Mouse (Mus musculus) adipocyte (in vitro differentiated cells): ENCODE data around the gene Timm10.

Experiments
- DNase-seq: peaks from one replicate; pipeline ENCODE4 v3.0.0-alpha.2; 2016; ENCODE audit warnings: low spot score

Timm10 gene

DNA sequence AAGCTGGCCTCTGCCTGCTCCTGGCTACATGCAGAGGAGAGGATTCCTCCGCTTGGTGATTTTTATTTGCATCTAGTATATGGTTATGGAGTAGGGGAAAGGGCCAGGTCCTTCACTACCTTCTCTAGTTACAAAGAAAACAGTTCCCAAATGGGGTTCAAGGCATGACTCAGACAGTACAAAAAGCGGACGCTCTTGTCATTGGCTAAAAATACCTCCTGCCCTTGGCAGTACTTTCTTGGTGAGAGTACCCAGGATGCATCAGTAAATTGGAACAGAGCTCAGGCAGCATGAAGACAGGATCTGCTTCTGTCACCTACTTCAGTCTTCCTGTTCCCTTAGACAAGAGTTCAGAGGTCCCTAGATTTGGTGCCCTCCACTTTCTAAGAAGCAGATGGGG, 6.9 kb upstream of the Timm10 start:
- DNase-seq: peak; percentile 88

DNA sequence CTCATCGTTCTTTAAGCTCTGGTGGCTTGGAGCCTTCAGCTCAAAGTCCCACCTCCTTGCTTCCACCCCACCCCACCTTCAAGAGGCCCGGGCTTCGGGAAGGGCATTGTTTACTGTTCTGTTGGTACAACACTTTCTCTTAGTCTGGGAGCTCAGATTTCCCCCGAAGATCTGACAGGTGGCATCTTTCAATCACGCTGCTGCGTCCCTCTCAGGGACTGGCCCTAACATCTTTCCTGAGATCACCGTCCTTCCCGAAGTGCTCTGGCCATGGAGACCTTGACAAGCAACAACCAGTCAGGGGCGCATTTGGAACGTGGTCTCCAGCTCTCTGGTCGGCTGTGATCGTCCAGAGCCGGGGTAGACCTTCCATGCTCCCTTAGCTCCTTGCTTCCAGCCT, 4.2 kb upstream of the Timm10 start, which contains the start of gene Smtnl1:
Gene Smtnl1, minus strand, starts transcription at position 101 of the 400 bp plus-strand sequence.
- DNase-seq: no peak

DNA sequence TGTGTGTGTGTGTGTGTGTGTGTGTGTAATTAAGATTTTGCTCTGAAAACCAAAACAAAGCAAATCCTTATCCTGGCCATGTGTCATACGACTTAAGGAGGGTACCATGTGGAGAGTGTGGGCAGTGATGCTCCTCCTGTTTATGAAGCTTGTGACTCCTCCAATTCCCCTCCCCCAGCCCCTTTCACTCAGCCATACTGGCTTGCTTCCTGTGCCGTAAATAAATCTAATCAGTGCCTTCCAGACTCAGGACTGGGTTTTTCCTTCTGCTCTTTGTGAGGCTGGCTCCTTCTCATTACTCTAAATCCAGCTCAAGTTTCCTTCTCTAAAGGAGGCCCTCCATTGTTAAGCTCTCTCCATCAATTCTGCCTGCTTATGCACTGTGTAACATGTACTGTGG, 3.6 kb upstream of the Timm10 start:
- no peak for DNase-seq

DNA sequence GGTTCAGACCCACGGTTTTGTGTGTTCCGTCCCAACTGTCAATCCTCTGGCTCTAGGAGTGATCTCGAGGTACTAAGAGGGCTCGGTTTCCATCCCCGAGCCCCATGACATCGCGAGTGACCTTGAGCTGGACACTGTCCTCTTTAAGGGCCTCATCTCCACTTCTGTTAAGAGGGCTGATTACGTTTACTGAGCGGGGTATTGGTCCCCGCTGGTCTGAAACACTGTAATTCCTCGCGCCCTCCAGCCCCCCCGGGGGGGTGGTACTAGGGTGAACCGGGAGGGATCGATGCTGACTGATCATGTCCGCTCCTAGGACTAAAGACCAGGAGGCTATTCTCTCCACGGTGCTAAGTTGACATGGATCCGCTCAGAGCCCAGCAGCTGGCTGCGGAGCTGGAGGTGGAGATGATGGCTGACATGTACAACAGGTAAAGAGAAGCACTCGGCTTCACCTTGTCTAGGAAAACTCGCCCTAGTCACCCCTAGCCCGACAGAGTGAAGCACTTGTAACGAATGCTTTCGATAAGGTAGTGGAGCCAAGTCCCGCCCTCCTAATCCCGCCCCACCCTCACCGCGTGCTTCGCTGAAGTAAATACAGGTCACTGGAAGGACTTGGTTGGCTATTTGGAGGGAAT, 605 bp downstream of the Timm10 start:
- DNase-seq: peak; percentile 76

DNA sequence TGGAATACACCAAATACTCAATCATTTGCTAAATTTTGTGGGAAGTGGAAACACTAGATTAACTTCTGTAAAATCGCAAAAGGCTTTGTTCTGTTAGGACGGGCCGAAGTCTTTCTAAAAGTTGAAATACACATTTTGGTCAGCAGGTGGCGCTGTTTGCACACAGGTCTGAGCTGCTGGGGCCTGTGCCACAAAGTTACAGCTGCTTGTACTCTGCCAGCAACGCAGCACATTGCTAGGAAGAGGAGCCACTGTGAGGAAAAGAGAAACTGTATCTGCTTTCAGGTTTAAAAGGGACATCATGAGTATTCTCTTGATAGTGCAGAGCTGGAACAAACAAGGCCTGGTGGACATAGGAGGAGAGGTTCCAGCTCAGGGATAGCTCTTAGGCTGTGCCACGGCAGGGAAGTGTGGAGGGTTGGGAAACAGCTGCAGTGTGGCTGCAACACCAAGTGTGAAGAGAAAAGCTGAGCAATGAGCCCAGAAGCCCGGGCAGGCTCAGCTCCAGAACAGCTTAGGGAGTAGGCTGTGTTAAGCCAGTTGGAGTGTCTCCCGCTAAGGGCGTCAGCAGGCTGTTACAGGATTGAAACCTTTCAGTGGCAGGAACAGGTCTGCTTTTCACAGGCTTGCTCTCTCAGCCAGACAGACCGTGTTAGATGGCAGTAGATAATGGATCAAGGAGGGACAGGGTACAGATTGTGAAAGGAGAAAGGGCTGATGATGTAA, 5.0 kb downstream of the Timm10 start:
- peak; percentile 97 for DNase-seq

DNA sequence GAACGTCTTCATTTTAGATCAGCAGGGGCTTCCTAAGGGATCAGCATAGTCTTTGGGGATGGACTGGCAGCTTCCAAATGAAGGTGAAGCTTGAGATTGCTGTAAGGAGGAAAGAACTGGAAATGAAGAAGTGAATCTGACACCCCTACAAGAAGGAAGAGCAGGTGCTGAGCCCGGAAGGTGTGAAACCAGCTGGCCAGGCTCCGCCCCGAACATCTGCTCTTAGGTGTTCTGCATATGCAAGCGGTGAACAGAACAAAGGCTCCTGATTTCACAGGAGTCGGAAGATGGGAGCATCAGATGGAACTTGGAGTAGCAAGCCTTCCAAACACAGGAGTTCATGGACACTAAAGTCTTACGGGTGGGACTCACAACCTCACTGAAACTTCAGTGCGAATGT, 10.3 kb downstream of the Timm10 start:
- DNase-seq: no peak

DNA sequence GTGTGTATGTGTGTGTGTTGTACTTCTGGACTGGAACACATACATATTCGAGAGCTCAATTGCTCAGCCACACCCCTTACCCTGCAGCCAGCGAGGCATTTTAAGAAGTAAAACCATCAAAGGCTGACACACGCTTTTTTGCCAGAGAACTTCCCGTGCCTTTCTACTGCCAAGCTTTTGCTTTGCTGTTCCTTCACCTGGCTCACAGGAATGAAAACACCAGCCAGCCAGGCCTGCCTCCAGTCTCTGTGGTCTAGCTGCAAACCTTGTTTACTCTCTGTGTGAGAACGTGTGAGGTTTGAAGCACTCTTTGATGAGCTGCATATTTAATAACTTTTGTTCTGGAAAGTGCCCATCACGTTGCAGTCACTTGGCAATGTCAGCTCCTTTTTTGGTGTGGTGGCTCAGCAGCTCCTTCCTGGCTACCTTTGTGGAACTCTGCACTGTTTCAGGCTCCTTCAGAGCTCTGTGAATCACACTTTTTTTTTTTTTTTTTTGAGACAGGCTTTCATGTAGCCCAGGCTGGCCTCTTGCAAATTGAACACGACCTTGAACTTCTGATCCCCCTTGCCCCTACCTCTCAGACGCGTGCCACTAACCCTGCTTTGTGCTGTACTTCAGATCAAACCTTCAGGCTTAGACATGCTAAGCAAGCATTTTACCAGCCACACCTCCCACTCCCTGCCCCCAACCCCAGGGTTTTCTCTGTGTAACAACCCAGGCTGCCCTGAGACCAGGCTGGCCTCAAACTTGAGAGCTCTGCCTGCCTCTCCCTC, 11.2 kb downstream of the Timm10 start:
- DNase-seq: no peak

DNA sequence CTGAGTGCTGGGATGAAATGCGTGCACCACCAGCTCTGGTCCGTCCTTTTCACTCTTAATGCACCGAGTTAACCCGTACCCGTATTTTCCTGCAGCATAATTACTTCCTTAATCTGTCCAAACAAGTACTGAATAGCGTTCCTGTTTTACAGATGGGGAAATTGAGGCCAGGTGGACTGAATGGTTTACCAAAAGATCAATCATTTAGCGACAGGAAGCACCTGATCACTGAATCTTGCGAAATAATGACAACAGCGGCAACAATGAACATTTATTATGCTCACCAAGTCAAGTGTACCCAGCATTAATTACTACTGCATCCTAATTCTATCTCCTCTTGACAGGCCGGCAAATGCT, 11.8 kb downstream of the Timm10 start, which contains the start of gene Slc43a1:
Gene Slc43a1, plus strand, starts transcription at position 258 of the 357 bp plus-strand sequence.
- DNase-seq: no peak

DNA sequence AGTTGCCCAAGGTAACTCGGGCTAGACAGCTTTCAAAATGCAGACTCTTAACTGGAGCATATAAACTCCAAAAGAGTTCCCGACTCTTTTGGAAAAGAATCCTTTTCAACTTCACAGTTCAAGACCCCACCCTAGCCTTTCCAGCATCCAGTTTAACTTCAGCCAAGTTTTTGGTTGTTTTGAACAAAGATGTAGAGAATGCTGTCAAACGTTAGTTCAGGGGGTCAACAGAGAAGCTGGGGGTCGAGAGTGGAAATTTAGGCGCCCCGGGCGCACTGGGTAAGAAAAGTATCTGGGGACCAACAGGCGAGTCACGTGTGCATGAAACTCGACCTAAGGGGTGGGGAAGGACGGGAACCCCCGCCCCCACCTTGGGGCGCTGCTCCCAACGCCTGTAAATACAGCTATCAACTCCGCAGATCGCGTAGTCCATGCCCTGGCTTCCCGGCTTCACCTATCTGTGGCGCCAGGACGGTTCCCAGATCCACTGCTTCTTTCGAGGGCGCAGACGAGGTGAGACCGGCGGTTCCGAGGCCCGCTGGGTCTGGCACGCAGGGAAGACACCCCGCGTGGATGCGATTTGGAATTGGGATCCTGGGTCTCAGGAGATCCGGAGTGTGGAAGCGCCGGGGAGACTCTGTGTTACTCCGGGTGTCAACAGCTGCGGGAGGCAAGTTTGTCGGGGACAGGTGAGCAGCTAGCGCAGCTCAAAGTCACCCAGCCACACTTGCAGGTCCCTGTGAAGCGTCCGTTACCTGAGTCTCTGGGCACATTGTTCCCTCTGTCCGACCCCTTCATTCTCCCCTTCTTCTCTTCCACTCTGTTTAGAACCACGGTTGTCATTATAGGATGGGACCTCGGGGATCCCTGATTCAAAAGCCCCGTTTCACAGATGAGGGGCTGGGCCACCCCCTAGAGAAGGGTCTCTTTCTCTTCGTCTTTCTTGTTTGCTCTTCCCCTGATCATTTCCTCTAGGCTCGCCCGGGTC, 12.5 kb downstream of the Timm10 start:
- DNase-seq: no peak

DNA sequence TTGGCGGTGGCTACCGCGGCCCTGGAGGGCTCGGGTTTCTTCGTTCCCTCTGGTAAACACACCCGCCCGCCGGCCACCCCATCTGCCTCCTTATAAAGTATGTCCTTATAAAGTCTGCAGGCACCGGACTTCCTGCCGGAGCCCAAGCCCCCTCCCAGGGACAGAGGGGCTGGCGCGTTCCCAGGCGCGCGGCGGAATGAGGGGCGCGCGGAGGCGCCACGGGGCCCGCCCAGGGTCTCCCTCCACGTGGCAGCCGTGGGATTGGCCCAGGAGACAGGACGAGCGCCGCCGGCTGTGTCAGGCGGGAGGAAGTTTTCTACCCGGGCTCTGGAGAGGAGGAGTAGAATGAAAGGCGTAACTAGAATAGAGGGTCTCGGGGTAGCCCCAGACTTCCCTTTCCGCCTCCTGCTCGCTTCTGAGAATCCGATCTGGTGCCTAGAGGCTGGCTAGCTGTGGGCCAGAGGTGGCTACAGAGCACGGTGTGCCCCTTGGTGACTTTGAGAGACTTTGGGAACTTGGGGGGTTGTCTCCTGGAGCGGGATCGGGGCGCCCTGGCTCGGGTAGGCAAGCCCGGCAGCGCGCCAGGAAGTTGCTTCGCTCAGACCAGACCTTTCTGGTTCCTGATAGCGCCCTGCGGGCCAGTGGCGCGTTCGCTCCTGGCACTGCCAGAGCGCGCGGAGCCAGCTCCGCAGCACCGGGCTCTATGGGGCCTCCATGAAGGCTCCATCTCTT, 13.4 kb downstream of the Timm10 start:
- DNase-seq: no peak

DNA sequence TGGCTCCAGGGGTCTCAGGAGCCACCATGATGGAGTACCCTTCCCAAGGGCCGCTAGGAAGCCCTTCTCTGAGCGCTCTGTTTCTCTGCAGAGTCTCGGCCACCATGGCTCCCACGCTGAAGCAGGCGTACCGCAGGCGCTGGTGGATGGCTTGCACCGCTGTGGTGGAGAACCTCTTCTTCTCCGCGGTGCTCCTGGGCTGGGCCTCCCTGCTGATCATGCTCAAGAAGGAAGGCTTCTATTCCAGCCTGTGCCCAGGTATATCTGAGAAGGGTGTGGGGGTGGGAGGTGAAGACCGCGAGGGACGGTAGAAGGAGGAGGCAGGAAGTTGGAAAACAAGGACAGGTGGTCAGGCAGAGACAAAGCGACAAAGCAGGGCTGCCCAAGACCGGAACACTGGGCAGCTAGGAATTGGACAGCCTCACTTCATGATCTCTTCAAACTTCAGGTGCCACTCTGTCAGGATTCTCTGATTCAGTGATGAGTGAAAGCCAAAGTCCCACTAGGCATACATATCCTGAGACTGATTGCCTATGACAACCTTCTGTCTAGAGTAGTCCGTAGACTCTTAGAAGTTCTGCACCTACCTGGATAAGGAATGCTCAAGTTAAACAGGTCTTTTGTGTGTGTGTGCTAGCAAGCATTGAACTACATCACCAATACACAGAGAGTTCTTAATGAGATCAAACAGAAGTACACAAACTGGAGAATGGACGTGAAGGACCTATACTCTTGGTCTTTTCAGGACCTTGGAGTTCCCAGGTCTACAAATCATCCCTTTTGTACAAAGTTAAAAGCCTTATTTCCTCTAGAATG, 14.2 kb downstream of the Timm10 start:
- DNase-seq: no peak

DNA sequence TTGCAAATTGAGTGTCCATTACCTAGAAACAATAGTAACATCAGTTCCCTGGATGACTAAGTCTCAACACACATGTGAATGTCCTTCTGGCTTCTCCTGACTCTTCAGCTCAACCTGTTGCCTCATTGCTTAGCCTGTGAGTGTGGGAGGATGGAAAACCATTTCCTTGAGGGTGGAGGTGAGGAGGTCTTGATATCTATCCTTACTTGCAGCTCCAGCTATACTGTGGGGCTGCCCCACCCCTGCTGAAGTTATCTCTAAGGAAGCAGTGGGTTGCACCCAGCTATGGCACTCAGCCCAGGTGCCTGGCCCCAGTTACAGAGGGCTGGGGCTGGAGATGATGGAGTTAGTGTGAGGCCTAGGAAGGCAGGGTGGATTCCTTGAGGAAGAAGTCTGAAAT, 15.1 kb downstream of the Timm10 start:
- no peak for DNase-seq

DNA sequence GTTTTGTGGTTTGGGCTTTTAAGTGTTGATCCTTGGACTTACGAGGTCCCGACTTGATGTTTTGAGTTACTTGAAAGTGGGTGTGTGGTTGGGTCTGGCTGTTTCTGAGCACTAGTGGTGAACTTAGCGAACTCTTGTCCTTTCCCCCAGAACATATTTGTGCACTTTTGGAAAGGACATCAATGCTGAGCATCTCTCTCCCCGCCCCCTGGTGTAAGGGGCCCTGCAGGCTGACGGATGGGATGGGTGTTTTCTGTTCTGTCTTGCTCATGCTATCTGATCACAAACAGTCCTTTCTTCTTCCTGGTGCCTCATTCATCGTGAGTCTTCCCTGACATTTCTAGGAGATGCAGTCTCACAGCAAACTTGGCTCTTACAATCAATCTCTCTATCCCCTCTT, 16.9 kb downstream of the Timm10 start:
- DNase-seq: no peak

DNA sequence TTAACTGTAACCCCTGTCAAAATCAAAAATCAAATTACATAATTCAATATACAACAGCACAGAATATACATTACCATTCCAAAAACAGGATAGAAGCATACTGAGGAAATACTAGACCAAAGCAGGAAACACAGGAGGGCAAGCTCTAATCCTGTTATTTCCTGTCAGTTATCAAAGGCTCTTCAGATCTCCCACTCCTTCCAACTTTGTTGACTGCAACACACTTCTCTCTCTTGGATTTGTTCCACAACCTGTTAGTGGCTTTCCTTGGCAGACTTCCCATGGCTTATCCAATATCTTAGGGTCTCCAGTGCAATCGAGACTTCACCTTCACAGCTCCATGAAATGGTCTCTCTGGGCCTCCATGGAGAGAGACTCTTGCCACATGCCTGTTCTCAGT, 18.4 kb downstream of the Timm10 start:
- no peak for DNase-seq

DNA sequence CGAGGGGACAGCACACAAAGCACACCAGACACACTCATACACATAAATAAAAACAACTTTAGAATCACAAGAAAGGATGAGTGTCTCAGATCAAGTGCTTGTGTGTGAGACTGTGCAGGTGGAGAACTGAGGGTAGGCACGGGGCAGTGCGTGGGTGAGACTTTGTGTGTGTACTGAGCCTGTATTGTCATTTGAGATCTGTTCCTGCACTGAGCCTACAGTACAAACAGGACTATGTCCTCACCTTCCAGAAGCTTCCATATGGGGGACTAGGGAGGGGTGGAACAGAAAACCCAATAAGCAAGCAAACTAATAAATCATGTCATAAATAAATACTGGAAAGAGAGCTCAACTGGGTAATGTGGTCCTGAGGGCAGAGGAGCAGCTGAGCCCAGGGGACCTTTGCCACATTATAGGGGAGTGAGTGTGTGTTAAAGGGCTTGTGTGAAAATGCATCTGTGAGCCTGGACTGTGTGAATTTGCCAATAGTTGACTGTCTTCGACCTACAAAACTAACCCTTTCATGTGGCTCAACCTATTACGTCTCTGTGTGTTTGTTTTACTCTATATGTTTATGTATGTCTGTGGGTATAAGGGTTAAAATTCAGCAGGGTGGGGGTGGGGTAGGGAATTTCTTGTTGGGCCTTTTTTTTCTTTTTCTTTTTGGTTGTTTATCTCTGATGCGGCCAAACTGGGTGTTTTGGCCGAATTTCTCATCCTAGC, 23.8 kb downstream of the Timm10 start:
- DNase-seq: peak; percentile 96

DNA sequence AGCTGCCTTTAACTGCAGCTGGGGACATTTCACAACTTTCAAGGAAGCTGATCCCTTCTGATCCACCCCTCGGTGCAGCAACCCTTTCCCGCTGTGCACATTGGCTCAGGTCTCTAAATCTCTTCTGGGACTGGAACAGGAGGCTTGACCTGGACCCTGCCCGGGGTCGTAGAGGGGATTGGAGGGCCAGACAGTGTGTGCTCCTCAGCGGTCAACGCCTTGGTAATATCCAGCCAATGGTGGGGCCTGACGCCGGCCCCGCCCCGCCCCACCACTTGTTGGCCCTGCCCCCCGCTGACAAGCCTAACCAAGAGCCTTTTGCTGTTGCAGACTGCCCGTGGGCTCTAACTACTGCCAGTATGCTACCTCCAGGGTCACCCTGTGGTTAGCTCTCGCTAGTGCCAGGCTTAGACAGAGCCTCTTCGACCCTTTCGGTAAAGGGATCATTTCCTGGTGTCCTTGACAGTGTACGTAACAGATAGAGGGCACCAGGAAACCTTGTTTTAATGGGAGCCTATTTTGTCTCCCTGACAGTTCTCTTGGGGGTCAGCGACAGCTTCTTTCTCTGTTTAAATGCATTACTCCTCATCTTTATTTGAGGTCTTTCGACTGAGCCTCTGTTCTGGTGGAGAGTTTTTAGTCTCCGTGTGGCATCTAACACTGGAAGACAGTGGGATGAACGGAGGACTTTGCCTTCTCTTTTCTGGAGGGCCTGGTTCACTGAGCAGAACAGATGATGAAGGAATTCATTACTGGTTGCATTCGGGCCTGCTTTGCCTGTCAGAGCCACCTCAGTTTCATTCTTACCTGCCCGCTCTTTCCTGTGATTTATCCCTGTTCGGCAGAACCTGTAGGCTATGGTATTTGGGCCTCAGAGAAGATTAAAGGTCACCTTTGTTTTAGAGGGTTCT, 24.6 kb downstream of the Timm10 start:
- DNase-seq: no peak

DNA sequence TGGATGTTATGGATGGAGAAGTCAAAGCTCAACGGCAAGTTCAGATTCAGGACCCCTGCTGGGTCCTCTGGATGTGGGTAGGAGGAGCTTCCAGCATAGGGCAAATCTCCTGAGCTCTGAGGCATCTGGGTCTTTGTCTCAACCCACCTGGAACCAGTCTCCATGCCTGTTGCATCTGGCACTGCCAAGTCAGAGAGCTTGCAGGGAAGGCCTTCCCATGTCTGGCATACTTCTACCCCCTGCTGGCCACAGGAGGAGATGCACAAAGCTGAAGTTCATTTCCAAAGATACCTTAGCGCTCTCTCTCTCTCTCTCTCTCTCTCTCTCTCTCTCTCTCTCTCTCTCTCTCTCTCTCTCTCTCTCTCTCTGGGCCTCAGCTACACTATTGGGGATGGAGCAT, 28.9 kb downstream of the Timm10 start:
- peak; percentile 82 for DNase-seq

DNA sequence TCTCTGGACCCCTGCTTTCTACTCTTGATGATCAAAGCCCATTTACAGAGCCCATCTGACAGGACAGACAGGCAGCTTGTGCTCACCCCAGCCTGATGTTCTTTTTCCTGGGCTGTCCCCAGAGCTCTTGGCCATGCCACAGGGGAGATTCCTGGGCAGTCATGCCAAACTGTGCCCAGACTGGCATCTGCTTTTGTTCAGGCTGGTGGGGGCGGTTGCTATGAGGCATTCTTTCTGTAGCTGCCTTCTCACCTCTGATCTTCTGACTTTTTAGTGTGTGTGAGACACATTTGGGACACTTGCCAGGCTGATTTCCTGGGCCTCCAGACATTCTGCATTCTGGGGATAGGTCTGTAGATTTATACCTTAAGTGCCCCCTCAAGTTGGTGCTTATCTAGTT, 31.8 kb downstream of the Timm10 start:
- peak; percentile 37 for DNase-seq
